Mouse (Mus musculus) embryonic facial prominence, embryonic 15.5 days (tissue): ENCODE data around the gene Ltbp2. TPM values are rescaled to one million over a fixed set of nuclear protein-coding genes. Genes with fewer than 3 reads are reported as not detected.

ENCODE experiments used
- ATAC-seq: fragments of 200-750 bp; cut with Nextera tagmentation; 2 replicates; pipeline ENCODE4 v1.8.0; 2017; ENCODE audit warnings: low read depth, moderate TSS enrichment; ENCODE audit not compliant: insufficient number of reproducible peaks, low FRiP score, low TSS enrichment
- H3K27ac ChIP-seq: fragments of 300-500 bp; sonication (generic); replicated peaks from 2 replicates; pipeline ENCODE4 v1.5.1; 2015; ENCODE audit warnings: mild to moderate bottlenecking, inconsistent platforms
- H3K27me3 ChIP-seq: fragments of 300-500 bp; sonication (generic); 2 replicates; pipeline ENCODE4 v1.6.1; 2015; ENCODE audit warnings: inconsistent platforms
- H3K36me3 ChIP-seq: fragments of 300-500 bp; sonication (generic); 2 replicates; pipeline ENCODE4 v1.6.1; 2015; ENCODE audit warnings: mild to moderate bottlenecking, inconsistent platforms
- H3K4me1 ChIP-seq: fragments of 300-500 bp; sonication (generic); 2 replicates; pipeline ENCODE4 v1.6.1; 2015; ENCODE audit warnings: inconsistent platforms
- H3K4me2 ChIP-seq: fragments of 300-500 bp; sonication (generic); replicated peaks from 2 replicates; pipeline ENCODE4 v1.6.1; 2015; ENCODE audit warnings: mild to moderate bottlenecking, inconsistent platforms
- H3K4me3 ChIP-seq: fragments of 300-500 bp; sonication (generic); replicated peaks from 2 replicates; pipeline ENCODE4 v1.5.1; 2015; ENCODE audit warnings: mild to moderate bottlenecking, inconsistent platforms
- H3K9ac ChIP-seq: fragments of 300-500 bp; sonication (generic); 2 replicates; pipeline ENCODE4 v1.6.1; 2015; ENCODE audit warnings: inconsistent platforms
- H3K9me3 ChIP-seq: fragments of 300-500 bp; sonication (generic); replicated peaks from 2 replicates; pipeline ENCODE4 v1.6.1; 2016; ENCODE audit warnings: inconsistent platforms
- WGBS: fragments of 180-500 bp; shearing (Covaris S2); methylation state at CpG from one replicate; pipeline ENCODE4 v1.1.7; 2015; 5-methylcytosine and 5-hydroxymethylcytosine counted together
- polyA plus RNA-seq: library from polyadenylated mRNA; unstranded; fragments of >200 nt; fragmentation: Nextera tagmentation; extraction: Ambion mirVana; gene quantifications from 2 replicates; pipeline ENCODE4 v1.2.1, GENCODE M21; 2015

The Ltbp2 gene
- polyA plus RNA-seq, 1 experiment from 2014 or later: 11.9 TPM

GRCm38 (mm10) chr12:84801532-84802110, 74.7 kb downstream of the Ltbp2 start:
- H3K9me3 ChIP-seq: no peaks in the 10 kb centered on the region
- ATAC-seq: no peak
- no peak overlapping the region for H3K4me3 ChIP-seq
- no peaks in the 10 kb centered on the region for H3K27me3 ChIP-seq
- H3K27ac ChIP-seq: no peak overlapping the region
- no peaks in the 10 kb centered on the region for H3K36me3 ChIP-seq
- peaks cover 7% of the 10 kb centered on the region for H3K4me1 ChIP-seq
- no peak overlapping the region for H3K9ac ChIP-seq
- no peak overlapping the region for H3K4me2 ChIP-seq
- WGBS: 80% methylated on average over 13 of the region's 13 CpGs

- Histone ChIP-seq H3K36me3 (no peaks in the 10 kb centered on the region), H3K27ac (no peak overlapping the region), H3K4me1 (peaks cover 5% of the 10 kb centered on the region; the same call in 1 of the 2 replicates), H3K4me3 (no peak overlapping the region), H3K9me3 (no peaks in the 10 kb centered on the region), H3K4me2 (no peak overlapping the region), H3K27me3 (no peaks in the 10 kb centered on the region), H3K9ac (no peak overlapping the region)
- no peak for ATAC-seq
- WGBS: 63% methylated on average over 4 of the region's 4 CpGs
Observed at GRCm38 (mm10) chr12:84800419-84800818, 75.9 kb downstream of the Ltbp2 start.

- H3K4me3 ChIP-seq: no peak overlapping the region
- no peaks in the 10 kb centered on the region for H3K9me3 ChIP-seq
- no peak overlapping the region for H3K9ac ChIP-seq
- H3K4me2 ChIP-seq: no peak overlapping the region
- 92% methylated on average over 13 of the region's 13 CpGs for WGBS
- no peaks in the 10 kb centered on the region for H3K4me1 ChIP-seq
- no peak for ATAC-seq
- H3K36me3 ChIP-seq: no peaks in the 10 kb centered on the region
- no peaks in the 10 kb centered on the region for H3K27me3 ChIP-seq
- H3K27ac ChIP-seq: no peak overlapping the region
Observed at GRCm38 (mm10) chr12:84799086-84799485, 77.2 kb downstream of the Ltbp2 start.

- Histone ChIP-seq H3K36me3 (no peaks in the 10 kb centered on the region), H3K4me2 (no peak overlapping the region), H3K9ac (no peak overlapping the region), H3K27ac (no peak overlapping the region), H3K4me3 (no peak overlapping the region), H3K27me3 (no peaks in the 10 kb centered on the region), H3K4me1 (0 out of 2 replicates have a peak, but pooled peaks cover 5% of the 10 kb centered on the region), H3K9me3 (no peaks in the 10 kb centered on the region)
- 89% methylated on average over 8 of the region's 8 CpGs for WGBS
- ATAC-seq: no peak
Observed at GRCm38 (mm10) chr12:84794647-84795046, 81.7 kb downstream of the Ltbp2 start.

- ATAC-seq: no peak
- no peaks in the 10 kb centered on the region for H3K9me3 ChIP-seq
Observed at GRCm38 (mm10) chr12:84792629-84793028, 83.7 kb downstream of the Ltbp2 start.

GRCm38 (mm10) chr12:84790853-84791252, 85.5 kb downstream of the Ltbp2 start:
- Histone ChIP-seq H3K4me2 (no peak overlapping the region), H3K36me3 (no peaks in the 10 kb centered on the region), H3K4me3 (no peak overlapping the region), H3K4me1 (0 out of 2 replicates have a peak, but pooled peaks cover 5% of the 10 kb centered on the region), H3K27ac (no peak overlapping the region), H3K27me3 (no peaks in the 10 kb centered on the region), H3K9ac (no peak overlapping the region), H3K9me3 (no peaks in the 10 kb centered on the region)
- ATAC-seq: no peak
- WGBS: 67% methylated on average over 10 of the region's 10 CpGs

More at GRCm38 (mm10) chr12:84792629-84793028, 83.7 kb downstream of the Ltbp2 start:
- 0 out of 2 replicates have a peak, but pooled peaks cover 5% of the 10 kb centered on the region for H3K4me1 ChIP-seq
- H3K27ac ChIP-seq: no peak overlapping the region
- WGBS: 43% methylated on average over 4 of the region's 4 CpGs
- H3K4me2 ChIP-seq: no peak overlapping the region
- no peak overlapping the region for H3K9ac ChIP-seq
- H3K27me3 ChIP-seq: no peaks in the 10 kb centered on the region
- H3K4me3 ChIP-seq: no peak overlapping the region
- no peaks in the 10 kb centered on the region for H3K36me3 ChIP-seq

- ATAC-seq: no peak
- Histone ChIP-seq H3K9ac (no peak overlapping the region), H3K4me3 (no peak overlapping the region), H3K27ac (no peak overlapping the region), H3K4me1 (peaks cover 12% of the 10 kb centered on the region; the same call in 1 of the 2 replicates), H3K36me3 (no peaks in the 10 kb centered on the region), H3K4me2 (no peak overlapping the region), H3K9me3 (no peaks in the 10 kb centered on the region), H3K27me3 (no peaks in the 10 kb centered on the region)
- WGBS: 68% methylated on average over 5 of the region's 5 CpGs
Observed at GRCm38 (mm10) chr12:84786091-84786490, 90.2 kb downstream of the Ltbp2 start.

GRCm38 (mm10) chr12:84784604-84785381, 91.5 kb downstream of the Ltbp2 start:
- no peak overlapping the region for H3K9ac ChIP-seq

GRCm38 (mm10) chr12:84776229-84776628, 100.1 kb downstream of the Ltbp2 start:
- no peak overlapping the region for H3K4me3 ChIP-seq
- no peaks in the 10 kb centered on the region for H3K9me3 ChIP-seq
- no peak overlapping the region for H3K9ac ChIP-seq
- H3K27me3 ChIP-seq: no peaks in the 10 kb centered on the region
- H3K27ac ChIP-seq: no peak overlapping the region
- peaks cover 18% of the 10 kb centered on the region for H3K4me1 ChIP-seq
- no peak for ATAC-seq
- no peaks in the 10 kb centered on the region; the same call in 1 of the 2 replicates for H3K36me3 ChIP-seq
- no peak overlapping the region for H3K4me2 ChIP-seq

More at GRCm38 (mm10) chr12:84784604-84785381, 91.5 kb downstream of the Ltbp2 start:
- Histone ChIP-seq H3K4me3 (no peak overlapping the region), H3K4me2 (peak overlapping the region; percentile 43), H3K27ac (no peak overlapping the region), H3K36me3 (no peaks in the 10 kb centered on the region), H3K9me3 (no peaks in the 10 kb centered on the region), H3K27me3 (no peaks in the 10 kb centered on the region), H3K4me1 (peaks cover 9% of the 10 kb centered on the region; the same call in 1 of the 2 replicates)
- ATAC-seq: peak; percentile 81
- WGBS: 28% methylated on average over 25 of the region's 25 CpGs

GRCm38 (mm10) chr12:84774376-84774775, 102.0 kb downstream of the Ltbp2 start:
- no peak for ATAC-seq
- peak overlapping the region; percentile 85; the same call in 1 of the 2 replicates for H3K4me2 ChIP-seq
- H3K9me3 ChIP-seq: no peaks in the 10 kb centered on the region

GRCm38 (mm10) chr12:84773476-84773875, 102.9 kb downstream of the Ltbp2 start:
- H3K4me1 ChIP-seq: peaks cover 26% of the 10 kb centered on the region
- H3K9ac ChIP-seq: peak overlapping the region; percentile 70
- peak overlapping the region; percentile 63; the same call in 1 of the 2 replicates for H3K27ac ChIP-seq
- under 1% methylated on average over 20 of the region's 20 CpGs for WGBS
- no peak for ATAC-seq
- no peaks in the 10 kb centered on the region; the same call in 1 of the 2 replicates for H3K36me3 ChIP-seq
- no peaks in the 10 kb centered on the region for H3K9me3 ChIP-seq
- H3K27me3 ChIP-seq: no peaks in the 10 kb centered on the region
- H3K4me2 ChIP-seq: peak overlapping the region; percentile 85
- H3K4me3 ChIP-seq: peak overlapping the region; percentile 79

More at GRCm38 (mm10) chr12:84774376-84774775, 102.0 kb downstream of the Ltbp2 start:
- Histone ChIP-seq H3K36me3 (no peaks in the 10 kb centered on the region; the same call in 1 of the 2 replicates), H3K4me1 (peaks cover 26% of the 10 kb centered on the region), H3K9ac (no peak overlapping the region), H3K27ac (no peak overlapping the region), H3K4me3 (0 out of 2 replicates have a peak overlapping the region, but pooled peaks have one; percentile 79), H3K27me3 (no peaks in the 10 kb centered on the region)
- WGBS: 86% methylated on average over 6 of the region's 6 CpGs
